Mouse (Mus musculus) T-cell, adult 66 days (primary cell): ENCODE data around the gene Fam122c. TPM values are rescaled to one million over a fixed set of nuclear protein-coding genes. Genes with fewer than 3 reads are reported as not detected.

Experiments used
- total RNA-seq, 2 experiments: library from RNA; stranded (reverse); gene quantifications; 3 replicates in 1 of 2; 4 replicates in 1 of 2; pipeline ENCODE4 v1.2.4; 2023

The Fam122c gene
- not detected for total RNA-seq

DNA sequence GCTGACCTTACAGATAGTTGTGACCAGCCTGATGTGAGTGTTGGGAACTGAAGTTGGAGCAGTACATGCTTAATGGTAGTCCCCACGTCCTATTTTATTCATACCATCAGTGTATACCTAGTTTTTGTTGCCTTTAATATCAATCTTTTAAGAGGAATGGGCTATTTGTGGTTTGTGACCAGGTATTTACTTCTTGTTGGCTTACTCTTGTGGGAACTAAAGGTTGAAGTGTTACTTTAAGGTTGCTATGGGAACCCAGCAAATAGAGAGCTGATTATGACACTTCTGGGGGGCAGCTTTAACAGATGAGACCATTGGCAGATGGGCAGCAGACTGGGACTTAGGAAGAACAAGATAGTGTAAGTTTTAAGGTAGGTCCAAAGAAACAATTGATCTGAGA is at the start of gene Fam122c:
Gene Fam122c, plus strand, starts transcription at position 301 of the 400 bp plus-strand sequence.

GRCm38 (mm10) chrX:53240011-53240410 is 33.2 kb upstream of the Fam122c start, which contains the start of gene Plac1:
Gene Plac1, minus strand, starts transcription at chrX:53240111.

DNA sequence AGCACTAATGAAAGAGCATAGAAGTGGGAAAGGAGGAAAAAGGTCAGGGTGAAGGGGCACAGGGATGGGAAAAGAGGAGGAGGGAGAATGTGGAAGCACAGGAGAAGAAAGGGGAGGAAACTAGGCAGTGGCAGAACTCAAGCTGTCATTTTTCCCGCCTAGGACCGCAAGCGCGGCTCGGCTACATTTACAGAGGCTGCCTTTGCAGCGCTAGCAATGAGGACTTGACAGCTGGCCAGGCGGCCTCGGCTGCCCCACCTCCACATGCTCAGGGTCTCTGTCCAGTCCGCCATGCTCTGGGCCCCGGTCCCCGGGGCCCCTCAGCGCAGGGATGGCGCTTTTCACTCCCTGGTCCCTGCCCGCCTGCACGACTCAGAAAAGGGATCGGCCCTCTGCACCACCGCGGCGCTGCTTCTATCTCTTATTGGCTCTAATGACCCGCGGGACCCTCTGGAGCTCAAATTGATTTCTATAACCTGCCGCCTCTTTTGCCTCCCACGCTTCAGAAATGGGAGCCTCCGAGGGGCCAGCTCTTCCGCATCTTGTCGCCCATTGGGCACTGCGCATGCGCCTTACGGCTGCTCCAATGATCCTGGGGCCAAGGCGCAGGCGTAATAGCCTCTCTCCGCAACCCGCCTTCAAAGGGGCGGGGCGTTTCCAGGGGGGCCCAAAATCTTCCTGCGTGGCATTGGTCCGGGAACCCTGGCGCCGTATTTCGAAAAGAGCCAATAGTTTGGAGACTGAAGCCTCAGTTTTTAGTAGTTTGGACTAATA is 3.7 kb upstream of the Fam122c start, which contains the start of gene Fam122b:
Gene Fam122b, minus strand, starts transcription at position 517 of the 774 bp plus-strand sequence.

DNA sequence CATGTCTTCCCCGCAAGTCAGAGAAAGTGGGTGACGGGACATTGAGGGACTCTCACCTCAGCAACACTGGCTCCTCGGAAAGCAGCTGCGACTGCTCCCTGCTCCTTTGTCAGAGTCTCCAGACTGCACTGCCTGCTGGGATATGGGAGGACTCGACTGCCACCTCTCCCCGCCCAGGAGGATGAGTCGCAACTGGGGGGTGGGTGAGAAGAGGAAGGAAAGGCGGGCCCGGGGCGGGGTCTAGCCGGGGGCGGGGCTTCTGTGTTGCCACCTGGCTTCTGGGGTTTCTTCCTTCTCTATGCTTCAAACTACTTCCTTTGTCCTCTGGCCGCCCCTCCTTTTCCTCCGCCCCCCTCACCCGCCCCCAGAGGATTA is 97.1 kb downstream of the Fam122c start, which contains the start of gene Mospd1:
Gene Mospd1, minus strand, starts transcription at position 137 of the 375 bp plus-strand sequence.

Other genes with a start within 250 kb of the Fam122c start
- not detected for gene Plac1, start 33.3 kb upstream of the Fam122c start, total RNA-seq
- 1 to 10 TPM; 8.9 TPM for gene Fam122b, start 3.6 kb upstream of the Fam122c start, total RNA-seq
- gene Mospd1, start 97.1 kb downstream of the Fam122c start, total RNA-seq = 1 to 10 TPM; 7.9 to 9.8 TPM
- gene Etd, start 161.5 kb downstream of the Fam122c start, total RNA-seq = not detected